Mouse (Mus musculus) adrenal gland, adult (tissue): ENCODE data around the gene Tmem132e.

Source experiments
- DNase-seq, 2 experiments: peaks; one replicate each; pipeline ENCODE4 v3.0.0; 2022 to 2023; ENCODE audit warnings: low spot score in 1 of 2; ENCODE audit not compliant: inconsistent age in 2 of 2

Gene Tmem132e

GRCm38 (mm10) chr11:82428801-82429200 is 40.1 kb downstream of the Tmem132e start:
- DNase-seq: no peak

- DNase-seq: no peak
Measured at GRCm38 (mm10) chr11:82434091-82434831, 45.6 kb downstream of the Tmem132e start.

GRCm38 (mm10) chr11:82434832-82435182 is 46.1 kb downstream of the Tmem132e start:
- no peak for DNase-seq

GRCm38 (mm10) chr11:82448485-82448884 is 59.8 kb downstream of the Tmem132e start:
- no peak for DNase-seq

GRCm38 (mm10) chr11:82452516-82452915 is 63.8 kb downstream of the Tmem132e start:
- peak in 1 of 2 experiments; percentile 22 for DNase-seq

GRCm38 (mm10) chr11:82453230-82453629 is 64.5 kb downstream of the Tmem132e start:
- peak in 1 of 2 experiments; percentile 24 for DNase-seq

- DNase-seq: no peak
Measured at GRCm38 (mm10) chr11:82461326-82461725, 72.6 kb downstream of the Tmem132e start.

- no peak for DNase-seq
Measured at GRCm38 (mm10) chr11:82465536-82465935, 76.8 kb downstream of the Tmem132e start.

- DNase-seq: no peak
Measured at GRCm38 (mm10) chr11:82467218-82467617, 78.5 kb downstream of the Tmem132e start.

- no peak for DNase-seq
Measured at GRCm38 (mm10) chr11:82471076-82471475, 82.4 kb downstream of the Tmem132e start.

GRCm38 (mm10) chr11:82473137-82473621 is 84.5 kb downstream of the Tmem132e start:
- DNase-seq: no peak

GRCm38 (mm10) chr11:82476092-82476491 is 87.4 kb downstream of the Tmem132e start:
- DNase-seq: no peak

GRCm38 (mm10) chr11:82477412-82477811 is 88.7 kb downstream of the Tmem132e start:
- no peak for DNase-seq

GRCm38 (mm10) chr11:82480941-82481340 is 92.2 kb downstream of the Tmem132e start:
- peak in 1 of 2 experiments; percentile 34 for DNase-seq

- no peak for DNase-seq
Measured at GRCm38 (mm10) chr11:82487359-82488086, 98.8 kb downstream of the Tmem132e start.

- DNase-seq: no peak
Measured at GRCm38 (mm10) chr11:82490896-82491295, 102.2 kb downstream of the Tmem132e start.
